Mouse (Mus musculus): ENCODE data around the gene Tk1.

DNA sequence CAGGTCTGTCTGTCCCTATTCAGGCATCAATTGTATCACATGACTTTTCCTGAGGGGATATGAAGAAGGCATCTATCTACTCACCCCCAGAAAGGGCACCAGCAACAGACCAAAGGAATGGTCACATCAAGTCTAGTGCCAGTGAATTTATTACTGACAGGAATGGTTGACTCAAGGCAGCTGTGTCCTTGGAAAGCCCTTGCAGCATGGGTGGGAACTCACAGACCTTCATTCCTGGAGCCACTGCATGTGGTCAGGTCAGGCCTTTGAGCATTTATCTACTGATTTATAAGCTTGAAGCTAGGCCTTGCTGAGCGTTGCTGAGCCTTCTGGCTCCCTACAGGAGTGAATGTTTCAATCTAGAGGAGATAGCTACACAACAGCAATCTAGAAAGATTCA is 15.0 kb upstream of the Tk1 start:
- TF ChIP-seq GATA1 (IDR thresholded peaks at IDR 0.05; ENCODE audit: borderline replicate concordance, low read length), result no peak
- TF ChIP-seq FLI1 (IDR thresholded peaks at IDR 0.05; ENCODE audit: low read length), result no peak
